Mouse (Mus musculus): ENCODE data around the gene Mafb. TPM values are rescaled to one million over a fixed set of nuclear protein-coding genes. Genes with fewer than 3 reads are reported as not detected.

Gene Mafb
- total RNA-seq, 2 experiments from 2014 or later, result 13.1 to 13.7 TPM

DNA sequence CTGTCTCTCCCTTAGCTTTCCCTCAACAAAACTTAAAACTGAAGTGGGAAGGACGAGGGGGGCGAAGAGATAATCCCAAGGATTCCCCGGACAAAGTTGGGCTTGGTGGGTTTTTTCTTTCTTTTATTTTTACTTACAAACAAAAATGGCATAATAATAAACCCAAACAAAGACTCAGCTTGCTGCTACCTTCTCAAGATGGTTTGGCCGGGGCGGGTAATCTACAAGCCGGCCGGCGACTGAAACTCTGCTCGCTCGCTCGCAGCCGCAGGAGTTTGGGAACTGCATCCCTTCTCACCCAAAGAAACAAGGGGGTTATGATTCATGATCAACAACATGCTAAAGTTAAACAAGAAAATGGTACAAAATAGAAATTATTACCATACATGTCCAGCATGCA, 2.2 kb downstream of the Mafb start:
- no peak for DNase-seq (ENCODE audit: extremely low spot score in 1 of 2, low spot score in 1 of 2)

GRCm38 (mm10) chr2:160364128-160364650, 2.7 kb downstream of the Mafb start:
- no peak for DNase-seq (ENCODE audit: extremely low spot score in 1 of 2, low spot score in 1 of 2)

- no peak for DNase-seq (ENCODE audit: extremely low spot score in 1 of 2, low spot score in 1 of 2)
Observed at GRCm38 (mm10) chr2:160363201-160363600, 3.7 kb downstream of the Mafb start.

GRCm38 (mm10) chr2:160361442-160362121, 5.3 kb downstream of the Mafb start:
- DNase-seq (ENCODE audit: extremely low spot score in 1 of 2, low spot score in 1 of 2), result no peak

- no peak for DNase-seq (ENCODE audit: extremely low spot score in 1 of 2, low spot score in 1 of 2)
Observed at GRCm38 (mm10) chr2:160360234-160360874, 6.5 kb downstream of the Mafb start.

GRCm38 (mm10) chr2:160358896-160359295, 8.0 kb downstream of the Mafb start:
- DNase-seq (ENCODE audit: extremely low spot score in 1 of 2, low spot score in 1 of 2), result no peak

GRCm38 (mm10) chr2:160357442-160357841, 9.4 kb downstream of the Mafb start:
- no peak for DNase-seq (ENCODE audit: extremely low spot score in 1 of 2, low spot score in 1 of 2)

DNA sequence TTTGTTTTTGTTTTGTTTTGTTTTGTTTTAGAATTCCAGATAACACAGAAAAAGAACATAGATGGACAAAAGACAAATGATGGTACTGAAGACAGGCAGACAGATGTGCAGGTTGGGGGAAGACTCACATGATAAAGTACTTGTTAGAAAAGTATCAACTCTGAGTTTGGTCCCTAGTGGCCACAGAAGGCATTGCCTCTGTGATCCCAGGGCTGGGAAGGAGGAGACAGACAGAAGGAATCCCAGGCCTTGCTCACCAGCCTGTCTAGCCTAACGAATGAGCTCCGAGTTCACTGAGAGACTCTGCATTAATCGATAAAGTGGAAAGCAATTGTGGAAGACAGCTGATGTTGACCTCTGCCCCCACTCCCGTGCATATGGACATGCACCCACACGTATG, 10.7 kb downstream of the Mafb start:
- DNase-seq (ENCODE audit: extremely low spot score in 1 of 2, low spot score in 1 of 2), result no peak

- no peak for DNase-seq (ENCODE audit: extremely low spot score in 1 of 2, low spot score in 1 of 2)
Observed at GRCm38 (mm10) chr2:160354319-160354718, 12.5 kb downstream of the Mafb start.

- no peak for DNase-seq (ENCODE audit: extremely low spot score in 1 of 2, low spot score in 1 of 2)
Observed at GRCm38 (mm10) chr2:160353581-160353980, 13.3 kb downstream of the Mafb start.

DNA sequence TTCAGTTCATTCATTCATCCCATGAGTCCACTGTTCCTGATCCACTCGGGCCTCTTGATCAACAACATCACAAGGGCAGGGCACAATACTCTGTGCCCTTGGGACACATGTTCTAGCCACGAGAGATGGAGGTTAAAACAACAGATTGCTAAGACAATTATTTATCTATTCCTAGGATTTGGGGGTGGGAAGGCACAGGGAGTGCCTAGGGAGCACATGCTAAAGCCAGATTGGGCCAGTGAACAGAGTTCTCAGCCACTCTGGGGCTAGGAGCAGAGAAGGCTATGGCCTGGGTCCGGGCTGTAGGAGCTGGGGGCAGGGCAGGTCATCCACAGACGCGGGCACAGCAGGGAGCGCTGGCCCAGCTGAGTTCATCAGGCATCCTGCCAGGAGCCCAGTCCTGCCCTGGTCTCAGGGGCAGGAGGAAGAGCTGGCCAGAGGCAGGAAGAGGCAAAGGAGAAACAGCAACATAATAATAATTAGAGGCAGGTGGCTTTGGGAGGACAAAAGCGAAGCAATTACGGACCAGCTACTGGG, 15.8 kb downstream of the Mafb start:
- DNase-seq (ENCODE audit: extremely low spot score in 1 of 2, low spot score in 1 of 2), result no peak

- no peak for DNase-seq (ENCODE audit: extremely low spot score in 1 of 2, low spot score in 1 of 2)
Observed at GRCm38 (mm10) chr2:160349578-160349977, 17.3 kb downstream of the Mafb start.

- DNase-seq (ENCODE audit: extremely low spot score in 1 of 2, low spot score in 1 of 2), result no peak
Observed at GRCm38 (mm10) chr2:160348796-160349195, 18.1 kb downstream of the Mafb start.

DNA sequence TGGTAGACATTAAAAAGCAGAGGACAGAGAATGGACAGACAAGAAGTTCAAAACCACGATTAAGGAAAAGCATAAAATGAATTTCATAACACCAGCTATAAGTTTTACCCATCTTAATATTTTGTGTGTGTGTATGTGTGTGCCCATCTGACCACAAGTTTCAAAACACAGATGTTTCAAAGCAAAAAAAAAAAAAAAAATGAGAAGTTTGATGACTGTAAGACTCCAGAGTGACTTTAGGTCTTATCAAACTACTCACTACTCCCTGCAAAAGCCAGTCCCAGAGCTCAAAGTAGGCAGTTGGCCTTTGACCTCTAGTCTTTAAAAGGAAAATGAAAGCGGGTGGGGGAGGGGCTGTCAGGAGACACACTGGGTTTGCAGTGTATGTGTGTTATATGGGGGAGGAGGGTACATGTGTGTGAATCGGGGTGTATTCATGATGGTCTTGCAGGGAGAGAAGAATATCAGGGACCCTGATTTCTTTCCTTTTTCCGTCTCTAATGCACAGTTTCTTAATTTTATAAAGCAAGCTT, 18.7 kb downstream of the Mafb start:
- DNase-seq (ENCODE audit: extremely low spot score in 1 of 2, low spot score in 1 of 2), result no peak

DNA sequence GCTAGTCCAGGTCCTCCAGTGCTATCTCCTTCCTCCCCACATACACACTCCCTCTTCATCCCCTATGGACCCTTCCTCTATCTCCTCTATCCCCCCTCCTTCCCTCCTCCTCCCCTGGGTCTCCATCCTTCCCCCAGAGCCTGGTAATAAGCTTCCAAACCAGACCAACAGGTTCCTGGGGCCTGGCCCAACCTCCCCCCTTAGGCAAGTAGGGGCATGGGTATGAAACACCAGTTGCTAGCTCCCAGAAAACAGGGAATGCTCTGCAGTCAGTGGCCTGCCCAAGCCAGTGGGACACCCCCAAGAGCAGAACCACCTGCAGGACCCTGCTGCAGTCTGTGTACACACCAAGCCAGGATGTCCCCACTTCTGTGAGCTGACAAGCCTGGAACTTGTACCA, 21.2 kb downstream of the Mafb start:
- no peak for DNase-seq (ENCODE audit: extremely low spot score in 1 of 2, low spot score in 1 of 2)

- DNase-seq (ENCODE audit: extremely low spot score in 1 of 2, low spot score in 1 of 2), result no peak
Observed at GRCm38 (mm10) chr2:160340121-160340520, 26.7 kb downstream of the Mafb start.

DNA sequence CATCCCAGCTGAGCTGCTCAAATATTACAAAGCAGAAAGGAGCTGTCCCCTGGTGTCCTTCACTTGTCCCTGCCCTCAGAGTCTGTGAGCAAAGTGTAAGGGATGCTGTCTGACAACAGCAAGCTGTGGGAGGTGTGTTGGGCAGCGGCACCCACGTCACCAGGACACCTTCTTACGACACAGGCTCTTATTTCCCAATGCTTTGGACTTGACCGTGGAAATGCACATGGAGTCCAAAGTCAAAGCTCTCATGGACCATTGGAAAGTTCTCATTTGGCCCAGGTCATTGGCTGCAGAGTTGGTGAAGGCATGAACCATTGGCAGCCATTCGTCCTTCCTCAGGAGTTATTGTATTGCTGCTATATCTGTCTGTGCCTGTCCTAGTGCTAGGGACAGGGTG, 27.3 kb downstream of the Mafb start:
- no peak for DNase-seq (ENCODE audit: extremely low spot score in 1 of 2, low spot score in 1 of 2)

DNA sequence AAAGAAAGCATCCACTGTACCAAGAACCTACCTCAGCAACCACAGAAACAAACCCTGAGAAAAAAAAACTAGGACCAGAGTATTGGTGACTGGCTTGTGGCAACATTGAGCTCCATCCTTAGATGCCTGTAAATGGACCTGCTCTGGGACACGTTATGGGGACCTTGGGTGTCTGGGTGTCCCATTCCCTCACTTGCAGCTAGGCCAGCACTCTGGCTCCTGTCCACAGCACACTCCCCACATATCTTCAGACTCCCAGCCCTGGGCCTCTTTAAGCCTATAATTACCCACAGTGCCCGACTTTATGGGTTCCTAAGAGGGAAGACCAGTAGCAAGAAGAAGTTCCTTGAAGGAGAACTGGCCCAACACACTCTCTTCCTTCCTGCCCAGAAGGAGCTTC, 30.8 kb downstream of the Mafb start:
- no peak for DNase-seq (ENCODE audit: extremely low spot score in 1 of 2, low spot score in 1 of 2)

- DNase-seq (ENCODE audit: extremely low spot score in 1 of 2, low spot score in 1 of 2), result no peak
Observed at GRCm38 (mm10) chr2:160335043-160335442, 31.8 kb downstream of the Mafb start.

DNA sequence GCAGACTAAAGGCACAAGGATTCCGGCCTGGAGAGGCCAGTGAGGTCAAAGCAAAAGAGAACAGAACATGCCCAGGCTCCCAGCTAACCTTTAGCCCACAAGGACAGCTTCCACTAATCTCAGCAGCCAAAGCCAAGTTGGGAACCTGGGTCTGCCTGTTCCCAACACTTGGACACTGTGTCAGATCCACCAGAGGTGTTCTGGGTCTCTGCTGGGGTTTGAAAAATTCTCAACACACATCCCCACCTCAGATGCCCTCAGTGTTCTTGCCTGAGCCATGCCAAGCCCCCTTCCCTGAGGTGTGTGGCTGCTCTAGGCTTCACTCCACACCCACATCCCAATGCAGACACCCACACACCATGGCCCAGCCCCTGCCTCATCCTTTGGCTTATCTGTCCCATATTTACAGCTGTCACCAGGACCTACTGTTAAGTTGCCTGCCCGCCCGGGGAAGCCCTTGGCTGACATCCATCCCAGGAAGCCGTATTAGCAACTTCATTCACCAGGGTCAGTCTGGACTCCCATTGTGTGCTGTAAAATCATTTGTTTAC, 32.7 kb downstream of the Mafb start, which contains the start of gene Gm826:
Gene Gm826 (minus strand): TSS at position 52 of the 551 bp plus-strand sequence.
- DNase-seq (ENCODE audit: extremely low spot score in 1 of 2, low spot score in 1 of 2), result no peak
